Mouse (Mus musculus) ovary, postnatal 10 days (tissue): ENCODE measurements around the gene Entpd8.

ENCODE experiments used
- DNase-seq: peaks from one replicate; pipeline ENCODE4 v3.0.0; 2022; ENCODE audit warnings: low spot score

Gene Entpd8

GRCm38 (mm10) chr2:25095109-25095850, 15.2 kb downstream of the Entpd8 start, which contains the start of gene Noxa1:
Gene Noxa1 (minus strand): TSS chr2:25095149.
- no peak for DNase-seq

GRCm38 (mm10) chr2:25098005-25098615, 18.0 kb downstream of the Entpd8 start:
- no peak for DNase-seq

GRCm38 (mm10) chr2:25098956-25099355, 18.9 kb downstream of the Entpd8 start:
- DNase-seq, result no peak

- no peak for DNase-seq
Measured at GRCm38 (mm10) chr2:25099703-25100102, 19.6 kb downstream of the Entpd8 start.

GRCm38 (mm10) chr2:25104122-25104521, 24.0 kb downstream of the Entpd8 start:
- no peak for DNase-seq

GRCm38 (mm10) chr2:25106045-25106444, 25.9 kb downstream of the Entpd8 start:
- no peak for DNase-seq

GRCm38 (mm10) chr2:25109487-25109886, 29.4 kb downstream of the Entpd8 start:
- DNase-seq, result no peak

- no peak for DNase-seq
Measured at GRCm38 (mm10) chr2:25110505-25111183, 30.5 kb downstream of the Entpd8 start.

- no peak for DNase-seq
Measured at GRCm38 (mm10) chr2:25111184-25111791, 31.2 kb downstream of the Entpd8 start.

- DNase-seq, result no peak
Measured at GRCm38 (mm10) chr2:25114308-25114707, 34.2 kb downstream of the Entpd8 start.

GRCm38 (mm10) chr2:25115442-25115841, 35.3 kb downstream of the Entpd8 start:
- no peak for DNase-seq

GRCm38 (mm10) chr2:25120963-25121362, 40.9 kb downstream of the Entpd8 start:
- no peak for DNase-seq

- no peak for DNase-seq
Measured at GRCm38 (mm10) chr2:25122666-25123065, 42.6 kb downstream of the Entpd8 start.

GRCm38 (mm10) chr2:25123527-25123926, 43.4 kb downstream of the Entpd8 start:
- no peak for DNase-seq

GRCm38 (mm10) chr2:25124411-25124810, 44.3 kb downstream of the Entpd8 start:
- no peak for DNase-seq

GRCm38 (mm10) chr2:25125146-25125545, 45.0 kb downstream of the Entpd8 start:
- no peak for DNase-seq

GRCm38 (mm10) chr2:25126011-25127010, 46.2 kb downstream of the Entpd8 start:
- DNase-seq, result no peak

GRCm38 (mm10) chr2:25127206-25127605, 47.1 kb downstream of the Entpd8 start:
- no peak for DNase-seq

- DNase-seq, result no peak
Measured at GRCm38 (mm10) chr2:25128072-25128471, 48.0 kb downstream of the Entpd8 start.

GRCm38 (mm10) chr2:25131601-25132000, 51.5 kb downstream of the Entpd8 start:
- DNase-seq, result no peak
